Mouse (Mus musculus) ES-CJ7 (cell line): ENCODE measurements around the gene Shox2.

Source experiments
- DNase-seq: peaks from one replicate; pipeline ENCODE4 v3.0.0; 2011; ENCODE audit warnings: low read depth, low spot score

The Shox2 gene

DNA sequence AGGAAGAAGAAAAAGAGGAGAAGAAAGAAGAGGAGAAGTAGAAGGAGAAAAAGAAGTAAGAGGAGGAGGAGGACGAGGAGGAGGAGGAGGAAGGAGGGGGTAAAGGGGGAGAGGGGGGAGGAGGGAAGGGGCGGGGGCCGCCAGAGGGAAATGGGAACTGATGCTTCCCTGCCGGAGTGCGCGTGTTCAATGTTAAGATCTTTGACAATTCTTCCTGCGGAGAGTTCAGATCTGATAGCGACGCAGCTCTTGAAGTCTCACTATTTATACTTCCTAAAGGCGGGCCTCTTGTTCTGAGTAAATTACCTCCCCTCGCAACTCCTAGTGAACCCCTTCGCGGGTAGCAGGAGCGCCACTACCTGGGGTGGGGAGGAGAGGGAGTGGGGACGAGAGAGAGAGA lies at the start of gene Shox2:
Shox2 (minus strand) TSS at position 66 of the 400 bp plus-strand sequence.
- DNase-seq, result peak; percentile 41

DNA sequence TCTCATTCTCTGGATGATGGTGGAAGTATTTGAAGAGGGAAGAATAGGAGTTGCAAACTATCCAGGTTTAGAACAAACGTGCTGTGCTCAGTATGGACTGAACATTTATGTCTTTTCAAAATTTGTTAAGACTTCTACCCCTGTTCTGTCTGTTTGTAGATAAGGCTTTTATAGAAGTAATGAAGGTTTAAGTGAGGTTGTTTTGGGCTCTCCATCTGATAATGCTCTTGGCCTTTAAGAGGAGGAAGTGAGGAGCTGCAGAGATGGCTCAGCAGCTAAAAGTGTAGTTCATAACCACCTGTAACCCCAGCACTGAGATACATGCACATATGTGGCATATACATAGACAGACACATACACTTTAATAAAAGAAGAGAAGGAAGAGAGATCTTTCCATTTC lies 15.2 kb upstream of the Shox2 start:
- no peak for DNase-seq

DNA sequence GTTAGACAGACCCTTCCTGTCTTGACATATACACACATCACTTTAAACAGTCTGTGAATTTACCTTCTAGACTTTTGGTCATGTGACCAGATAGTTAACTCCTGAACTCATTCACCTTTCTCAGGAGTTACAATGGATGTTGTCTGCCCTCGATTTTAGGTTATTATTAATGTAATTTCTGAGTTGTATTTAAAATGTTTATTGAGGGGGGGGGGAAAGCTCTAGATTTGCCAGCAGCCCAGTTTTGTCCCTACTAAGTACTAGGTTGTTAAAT lies 4.7 kb upstream of the Shox2 start:
- DNase-seq, result no peak

DNA sequence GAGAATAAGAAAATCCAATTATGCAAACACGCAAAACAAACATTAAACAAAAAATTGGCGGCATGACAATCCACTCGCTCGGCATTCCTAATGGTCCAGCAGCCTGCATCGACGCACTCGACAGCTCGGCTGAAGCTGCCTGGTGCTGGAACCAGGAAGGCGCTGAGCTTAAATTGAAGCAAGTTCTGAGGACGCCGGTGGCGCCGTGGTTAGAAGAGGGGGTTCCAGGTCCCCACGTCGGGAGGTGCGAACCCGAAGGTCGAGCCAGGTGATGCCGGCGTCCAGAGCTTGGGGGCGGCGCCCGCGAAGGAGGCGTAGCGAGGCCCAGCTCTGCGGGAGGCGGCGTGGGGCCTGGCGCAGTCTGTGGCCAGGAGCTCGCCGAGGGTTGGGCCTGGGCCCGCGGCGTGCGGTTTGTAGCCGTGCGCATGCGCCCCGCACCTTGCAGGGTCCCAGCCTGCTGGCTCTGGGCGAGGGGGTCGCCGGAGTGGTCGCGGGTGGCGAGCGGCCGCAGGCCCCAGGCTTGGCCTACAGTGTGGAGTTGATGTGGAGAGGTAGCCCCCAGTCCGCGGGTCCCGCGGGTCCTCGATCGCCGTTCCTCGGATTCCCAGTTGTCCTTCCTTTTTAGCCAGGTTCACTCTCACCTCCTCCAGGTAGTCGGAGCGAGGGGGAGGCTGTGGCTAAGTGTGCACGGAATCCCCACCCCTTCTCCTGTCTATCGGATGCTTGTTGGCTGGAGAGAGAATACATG lies 4.1 kb upstream of the Shox2 start:
- DNase-seq, result peak; percentile 85

DNA sequence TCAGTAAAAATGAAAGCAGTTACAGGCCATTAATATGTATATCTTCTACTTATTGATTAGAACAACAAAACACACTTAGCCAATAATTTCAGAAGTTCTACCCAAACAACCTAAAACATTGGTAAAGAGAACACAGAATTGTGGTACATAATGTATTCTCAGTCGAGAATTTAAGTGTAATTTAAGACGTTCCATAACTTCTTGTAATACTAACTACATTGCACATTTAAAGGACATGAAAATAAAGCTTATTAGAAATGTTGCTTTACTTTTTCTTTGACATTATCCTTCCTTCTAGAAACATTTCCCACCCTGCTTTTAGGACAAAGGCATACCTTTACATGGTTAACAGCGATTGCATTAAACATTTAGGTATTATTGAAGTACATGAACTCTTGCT lies 1.9 kb upstream of the Shox2 start:
- no peak for DNase-seq

DNA sequence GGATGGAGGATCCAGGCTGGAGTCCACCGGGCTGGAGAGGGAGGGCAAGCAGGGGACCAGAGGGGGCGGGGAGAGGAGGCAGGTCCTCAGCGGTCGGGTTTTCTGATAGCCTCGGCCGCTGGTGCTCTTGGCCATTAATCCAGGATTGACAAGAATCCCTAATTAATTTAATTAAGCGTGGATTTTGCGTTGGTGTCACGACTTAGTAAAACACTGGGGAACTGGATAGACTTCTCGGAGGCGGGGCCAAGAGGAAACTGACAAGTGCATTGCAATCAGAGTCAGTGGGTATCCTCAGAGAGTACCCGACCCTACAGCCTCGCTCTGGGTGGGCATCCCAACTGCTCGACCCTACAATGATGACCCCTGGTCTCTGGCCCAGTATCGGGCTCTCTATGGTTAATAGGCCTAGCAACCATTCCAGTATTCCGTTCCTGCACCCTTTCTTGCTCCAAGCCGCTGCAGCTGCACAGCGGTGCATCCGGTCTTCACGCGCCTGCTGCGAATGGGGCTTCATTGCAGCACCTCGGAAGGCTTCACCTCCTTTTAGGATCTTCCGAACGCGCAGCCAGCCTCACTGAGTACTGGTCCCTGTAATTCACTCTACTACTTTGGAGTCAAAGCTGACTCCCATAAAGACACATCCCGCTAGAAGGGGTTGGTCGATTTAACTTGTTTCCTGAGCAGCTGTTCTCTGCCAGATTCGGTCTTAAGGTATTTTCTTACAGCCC lies 775 bp upstream of the Shox2 start:
- DNase-seq, result peak; percentile 42

DNA sequence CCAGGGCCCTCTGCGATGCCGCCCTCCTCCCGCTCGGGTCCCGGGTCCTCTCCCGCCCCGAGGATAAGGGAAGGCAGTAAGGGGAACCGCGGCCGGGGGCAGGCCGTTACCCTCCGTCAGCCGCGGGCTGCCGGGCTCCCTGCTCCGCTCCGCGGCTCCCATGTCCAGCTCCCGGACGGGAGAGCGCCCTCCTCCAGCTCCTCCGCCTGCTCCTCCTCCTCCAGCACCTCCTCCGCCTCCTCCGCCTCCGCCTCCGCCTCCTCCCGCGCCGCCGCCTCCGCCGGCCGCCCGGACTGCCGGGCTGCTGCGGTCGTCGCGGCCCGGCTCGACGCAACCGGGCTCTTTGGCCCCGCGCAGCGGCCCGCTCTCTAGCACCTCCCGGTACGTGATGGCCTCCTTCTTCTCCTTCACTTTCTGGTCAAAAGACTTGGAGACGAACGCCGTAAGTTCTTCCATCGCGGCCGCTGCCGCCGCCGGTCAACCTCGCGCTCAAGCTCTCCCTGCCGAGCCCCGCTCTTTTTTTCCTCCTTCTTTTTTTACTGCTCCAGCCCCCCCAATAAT lies 390 bp downstream of the Shox2 start, which contains the start of gene Rsrc1:
Rsrc1 (plus strand) TSS at position 290 of the 561 bp plus-strand sequence.
- DNase-seq, result peak; percentile 27

DNA sequence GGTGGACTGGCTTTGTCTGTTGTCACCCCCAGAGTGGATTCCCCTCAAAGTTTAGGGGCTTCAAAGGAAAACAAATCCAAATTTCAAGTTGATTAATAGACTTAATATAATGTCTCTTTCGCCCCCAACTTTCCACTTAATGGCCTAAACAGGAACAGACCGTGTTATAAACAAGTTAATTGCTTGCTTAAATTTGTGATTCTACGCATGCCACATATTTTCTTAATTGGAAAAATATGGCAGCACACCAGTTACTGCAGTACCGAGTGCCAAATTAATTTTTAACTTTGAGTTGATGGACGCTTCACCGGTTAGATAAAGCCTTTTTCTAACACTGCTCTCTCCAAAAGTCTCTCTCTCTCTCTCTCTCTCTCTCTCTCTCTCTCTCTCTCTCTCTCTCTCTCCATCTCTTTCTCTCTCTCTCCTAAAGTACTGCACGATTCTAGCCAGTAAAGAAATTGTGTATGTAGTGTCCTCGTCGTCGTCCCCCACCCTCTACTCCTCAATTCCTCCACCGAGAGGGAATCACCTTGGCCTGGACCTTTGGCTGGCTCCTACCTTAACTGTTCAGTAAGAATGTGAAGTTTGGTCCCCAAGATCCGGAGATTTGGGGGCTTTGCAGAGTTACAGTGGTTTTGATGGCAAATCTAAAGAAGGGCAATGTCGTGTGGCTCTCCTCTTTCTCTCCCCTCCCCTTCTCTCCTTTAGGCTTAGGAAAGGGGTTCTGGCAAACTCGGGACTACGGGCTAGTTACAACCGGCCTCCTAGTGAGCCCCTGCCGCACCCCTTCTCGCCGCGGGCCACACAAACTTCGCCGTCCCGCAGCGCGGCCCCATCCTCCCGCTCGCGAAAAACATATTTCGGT lies 1.2 kb downstream of the Shox2 start:
- peak; percentile 23 for DNase-seq

DNA sequence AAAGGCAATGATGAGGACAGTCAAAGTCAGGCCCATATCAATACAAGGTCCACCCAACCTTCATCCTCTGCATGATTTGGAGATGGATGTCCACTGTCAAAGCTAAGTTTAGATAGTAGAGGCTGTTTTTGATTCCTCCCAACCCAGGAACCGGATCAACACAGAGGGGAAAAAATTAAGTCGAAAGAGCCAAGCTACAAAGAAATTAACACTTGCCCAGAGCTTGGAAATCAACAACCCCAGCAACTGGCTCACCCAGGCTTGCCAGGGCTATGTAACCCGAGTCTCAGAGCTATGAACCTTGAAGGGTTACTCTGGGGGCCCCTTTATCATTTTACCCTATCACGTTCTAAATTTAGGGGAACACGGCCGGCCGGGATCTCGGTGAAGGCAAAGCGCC lies 2.1 kb downstream of the Shox2 start:
- no peak for DNase-seq

DNA sequence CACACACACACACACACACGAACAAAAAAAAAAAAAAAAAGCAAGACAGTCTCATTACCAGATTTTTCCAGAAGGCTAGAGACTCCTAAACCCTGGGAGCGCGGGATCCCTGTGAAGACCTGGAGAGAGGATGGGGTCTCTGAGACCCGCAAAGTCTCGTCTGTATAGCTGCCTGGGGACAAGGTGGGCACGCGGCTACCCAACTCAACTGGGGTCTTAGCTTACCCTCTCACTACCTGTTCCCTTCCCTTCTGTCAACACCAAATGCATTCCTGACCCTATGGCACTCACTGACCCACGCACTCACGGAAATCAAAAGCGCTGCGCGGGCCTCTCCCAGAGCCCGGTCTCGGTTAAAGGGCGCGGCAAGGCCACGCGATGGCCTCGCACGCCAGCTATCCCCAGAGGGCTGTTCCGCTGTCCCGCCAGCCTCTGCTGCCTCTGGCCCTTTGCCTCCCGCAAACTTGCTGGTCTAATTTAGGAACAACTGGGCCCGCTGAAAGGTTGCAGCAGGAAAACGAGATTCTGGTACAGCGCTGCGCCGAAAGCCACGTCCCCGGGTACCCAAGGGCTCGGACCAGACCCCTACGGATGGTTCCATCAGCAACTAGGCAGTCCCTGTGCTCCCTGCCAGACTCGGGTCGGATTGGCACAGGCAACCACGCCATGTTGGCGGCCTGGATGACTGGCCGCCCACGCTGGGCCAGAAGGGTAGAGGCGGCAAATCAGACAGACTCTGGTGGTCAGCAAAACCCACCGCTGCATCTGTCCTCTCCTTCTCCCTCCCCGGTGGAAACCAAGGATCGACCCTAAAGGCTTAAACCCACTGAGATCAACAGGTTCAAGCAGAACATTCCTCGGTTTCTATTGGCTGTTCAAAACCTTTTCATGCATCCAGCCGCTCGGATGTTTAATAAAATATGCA lies 2.9 kb downstream of the Shox2 start:
- DNase-seq, result peak; percentile 15

DNA sequence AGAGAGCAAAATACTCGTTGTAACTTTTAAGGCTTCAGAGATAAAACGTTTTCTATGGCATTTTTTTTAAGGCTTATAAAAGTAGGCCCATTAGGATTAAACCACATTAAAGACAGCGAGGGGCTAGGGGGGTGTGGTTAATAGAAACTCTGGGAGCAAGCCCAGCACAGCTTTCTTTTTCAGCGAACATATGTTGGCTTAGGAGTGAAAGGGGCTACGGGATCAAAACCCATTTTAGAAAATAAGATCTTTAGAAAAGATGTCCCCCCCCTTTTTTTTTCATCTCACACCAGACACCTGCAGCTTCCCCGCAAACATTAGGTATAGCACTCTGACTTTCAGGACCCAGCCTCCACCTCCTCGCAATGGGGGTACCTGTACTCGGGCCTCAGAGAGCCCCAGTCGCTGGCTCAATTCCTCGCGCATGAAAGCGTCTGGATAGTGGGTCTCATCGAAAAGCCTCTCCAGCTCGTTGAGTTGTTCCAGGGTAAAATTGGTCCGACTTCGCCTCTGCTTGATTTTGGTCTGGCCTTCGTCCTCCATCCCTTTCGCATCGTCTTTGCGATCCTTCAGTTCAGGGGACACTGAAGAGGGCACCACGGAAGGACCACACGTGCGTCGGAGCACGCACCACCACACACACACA lies 3.6 kb downstream of the Shox2 start:
- DNase-seq, result peak; percentile 20

DNA sequence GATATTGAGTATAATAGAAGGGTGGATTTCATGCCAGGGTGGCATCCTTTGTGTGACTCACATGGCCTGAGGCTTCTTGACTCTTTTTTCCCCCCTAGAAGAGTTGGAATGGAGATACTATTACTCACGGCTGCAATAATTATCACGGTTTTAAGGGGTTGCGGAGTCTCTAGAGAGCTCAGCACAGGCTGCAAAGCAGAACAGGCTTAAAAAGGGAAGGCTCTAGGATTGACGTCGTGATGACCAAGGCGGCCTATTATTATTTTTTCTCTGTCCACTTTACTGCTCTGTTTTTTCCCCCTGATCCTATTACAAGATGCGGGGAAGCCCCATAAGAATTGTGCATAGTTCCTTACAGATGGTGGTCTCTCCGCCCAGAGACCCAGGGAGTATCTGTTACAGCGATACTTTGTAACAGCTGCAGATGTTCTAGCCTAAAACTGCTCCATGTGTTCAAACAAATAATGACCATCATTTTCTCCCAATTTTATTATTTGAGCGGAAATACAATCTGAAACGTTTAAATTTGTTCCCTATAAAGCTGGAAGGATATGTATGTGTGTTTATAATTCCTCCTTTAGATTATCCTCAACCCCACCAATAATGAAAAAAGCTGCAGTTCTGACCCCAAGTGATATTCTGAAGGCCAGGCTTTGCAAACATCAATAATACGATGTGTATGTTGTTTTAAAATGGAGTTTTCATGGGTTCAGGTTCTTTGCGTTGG lies 4.5 kb downstream of the Shox2 start:
- DNase-seq, result no peak

DNA sequence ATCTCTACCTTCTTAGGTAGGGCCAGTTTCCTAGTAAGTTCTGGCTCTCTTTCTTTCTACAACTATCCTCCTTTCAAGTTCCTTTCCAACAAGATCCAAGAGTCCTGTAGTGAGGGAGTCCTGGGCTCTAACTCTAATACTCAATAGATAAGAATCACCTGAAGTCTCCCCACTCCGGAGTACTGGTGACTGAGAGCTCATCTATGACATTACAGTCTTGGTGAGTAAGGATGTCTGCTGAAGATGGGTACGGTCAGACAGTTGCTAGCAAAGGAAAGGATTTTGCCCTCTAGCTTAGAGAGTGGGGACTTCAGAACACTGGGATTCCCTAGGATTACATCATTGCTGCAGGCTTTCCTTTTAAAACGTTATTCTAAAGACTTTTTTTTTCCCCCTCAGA lies 7.1 kb downstream of the Shox2 start:
- no peak for DNase-seq

DNA sequence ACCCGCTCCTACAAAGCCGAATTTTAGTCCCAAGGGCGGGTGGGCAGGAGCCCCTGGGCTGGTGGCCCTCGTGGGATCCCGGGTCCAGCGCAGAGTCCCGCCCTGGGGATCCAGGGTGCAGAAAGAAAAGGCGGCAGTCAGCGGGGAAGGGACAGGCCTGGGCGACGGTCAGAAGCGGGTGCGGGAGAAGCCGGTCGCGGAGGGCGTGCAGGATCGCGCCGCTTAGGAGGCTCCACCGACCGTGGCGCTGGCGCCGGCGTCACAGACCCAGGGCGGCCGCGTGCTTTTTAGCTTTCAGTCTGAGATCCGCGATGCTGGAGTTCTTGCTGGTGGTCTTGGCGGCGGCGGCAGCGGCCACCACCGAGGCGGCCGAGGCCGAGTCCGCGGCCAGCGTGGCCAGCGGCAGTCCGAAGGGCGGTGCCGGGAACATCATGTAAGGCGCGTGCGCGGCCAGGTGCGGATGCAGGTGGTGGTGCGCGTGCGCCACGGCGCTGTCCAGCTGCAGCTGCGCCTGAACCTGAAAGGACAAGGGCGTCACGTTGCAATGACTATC lies 8.1 kb downstream of the Shox2 start:
- DNase-seq, result peak; percentile 78

DNA sequence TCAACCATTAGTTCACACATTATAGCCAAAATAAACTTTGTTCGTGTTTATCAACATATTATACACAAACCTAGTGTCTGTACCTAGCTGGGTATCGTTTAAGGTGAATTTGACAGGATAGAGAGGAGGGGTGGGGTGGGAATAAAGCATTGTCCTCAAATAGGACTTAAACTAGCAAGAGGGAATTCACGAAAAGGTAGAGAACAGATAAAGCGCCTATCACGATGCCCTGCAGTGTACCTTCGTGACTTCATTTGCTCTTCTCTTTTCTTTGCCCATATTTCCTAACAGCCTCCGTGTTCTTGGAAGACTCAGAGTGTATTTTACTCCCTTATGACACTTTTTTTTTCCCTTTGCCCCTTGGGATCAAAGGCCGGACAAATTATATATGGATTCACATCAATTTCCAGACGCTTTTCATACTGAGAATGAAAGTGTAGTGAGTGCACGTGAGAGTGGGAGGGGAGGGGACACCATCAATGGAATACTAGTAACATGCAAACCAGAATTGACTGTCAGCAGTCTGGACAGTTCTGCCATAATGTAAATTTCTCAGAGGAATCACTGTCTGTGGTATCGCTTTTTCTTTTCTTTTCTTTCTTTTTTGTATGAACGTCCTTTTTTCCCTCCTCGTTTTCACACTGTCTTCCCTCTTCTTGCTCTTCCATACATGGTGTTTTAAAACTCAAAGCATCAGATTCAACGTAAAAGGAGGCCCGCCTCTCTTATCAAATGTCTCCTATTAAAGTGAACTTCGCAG lies 9.2 kb downstream of the Shox2 start:
- no peak for DNase-seq

DNA sequence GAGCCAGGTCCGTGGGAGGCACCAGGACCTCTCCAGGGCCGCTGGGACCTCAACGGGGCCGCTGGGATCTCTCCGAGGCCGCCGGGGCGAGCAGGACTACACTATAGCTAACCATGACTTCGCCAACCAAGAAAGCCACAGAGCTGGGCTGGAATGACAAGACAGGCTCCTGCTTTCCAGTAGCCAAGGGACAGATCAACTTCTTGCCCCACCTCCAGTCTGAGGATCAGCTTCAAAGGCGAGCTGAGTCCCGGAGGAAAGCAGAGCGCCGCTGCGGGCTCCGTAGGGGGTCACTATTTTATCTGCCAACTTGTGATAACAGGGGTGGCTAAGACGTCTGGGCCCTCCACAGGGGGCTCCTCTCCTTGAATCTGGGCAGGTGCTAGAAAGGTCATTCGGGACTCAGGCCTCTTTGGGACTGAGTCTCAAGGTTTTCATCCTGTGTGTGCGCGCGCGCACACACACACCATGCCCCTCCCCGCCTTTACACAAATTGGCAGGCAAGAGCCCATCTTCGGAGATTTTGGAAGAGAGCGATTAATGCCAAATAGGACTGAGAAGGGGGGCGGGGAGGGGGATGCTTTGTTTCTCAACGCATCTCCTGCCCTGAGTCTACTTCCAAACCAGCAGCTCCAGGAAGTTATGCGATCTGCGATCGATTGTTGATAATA lies 10.8 kb downstream of the Shox2 start:
- DNase-seq, result peak; percentile 28

DNA sequence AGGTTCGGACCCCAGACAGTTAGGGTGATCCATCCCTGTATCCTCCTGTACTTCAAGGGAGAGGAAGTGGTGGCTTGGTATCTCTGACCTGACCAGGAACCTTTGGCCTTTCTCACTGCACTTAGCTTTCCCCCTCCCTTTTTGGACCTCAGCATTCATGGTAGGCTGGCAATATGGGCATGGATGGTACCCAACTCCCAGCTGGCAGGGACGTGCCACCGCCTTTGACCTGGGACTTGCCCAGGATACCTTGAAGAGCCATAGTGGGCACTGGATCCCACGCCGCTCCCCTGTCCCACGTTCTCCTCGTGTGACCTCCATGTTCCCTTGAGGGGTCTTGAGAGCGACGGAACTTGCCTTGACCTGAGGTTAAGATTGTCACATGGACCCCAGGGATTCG lies 11.3 kb downstream of the Shox2 start:
- no peak for DNase-seq

DNA sequence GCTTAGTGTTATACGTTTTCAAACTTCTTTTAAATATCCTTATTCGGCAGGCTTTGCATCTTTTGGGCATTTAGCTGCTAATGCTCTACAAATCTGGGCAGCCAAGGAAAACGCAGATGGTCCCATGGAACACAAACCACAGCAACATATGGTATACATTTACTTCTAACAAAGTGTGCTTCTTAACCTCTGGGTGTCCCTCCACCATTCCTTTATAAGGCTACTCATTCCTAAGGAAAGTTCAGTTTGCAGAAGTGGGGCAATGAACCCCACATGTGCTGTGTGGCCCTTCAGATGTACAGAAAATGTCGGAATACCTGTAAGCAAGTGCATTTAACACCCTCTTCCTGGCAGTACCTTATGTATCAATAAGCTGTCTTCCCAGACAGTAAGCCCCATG lies 14.1 kb downstream of the Shox2 start:
- no peak for DNase-seq
